Mouse (Mus musculus): ENCODE data around the gene Jak1.

GRCm38 (mm10) chr4:101202626-101203025 is 62.5 kb downstream of the Jak1 start:
- no peak for TF ChIP-seq CTCF (IDR thresholded peaks at IDR 0.05; ENCODE audit: extremely low read depth, insufficient read depth, low read length)
- no peak for TF ChIP-seq POLR2A (IDR thresholded peaks at IDR 0.05; ENCODE audit: extremely low read depth, insufficient read depth, low read length)

All from cortical plate, adult 2 months (tissue).